Mouse (Mus musculus) intestine, postnatal 0 days (tissue): ENCODE results near the gene Saxo1. TPM values are rescaled to one million over a fixed set of nuclear protein-coding genes. Genes with fewer than 3 reads are reported as not detected.
A peak's percentile ranks its signal among the peaks of the same experiment; 100 is the strongest.

Experiments
- ATAC-seq: fragments of 200-750 bp; cut with Nextera tagmentation; 2 replicates; pipeline ENCODE4 v1.8.0; 2017; ENCODE audit warnings: mild to moderate bottlenecking, moderate TSS enrichment, moderate library complexity
- H3K27ac ChIP-seq: fragments of 300-500 bp; sonication (generic); 2 replicates; pipeline ENCODE4 v1.5.1; 2014; ENCODE audit warnings: mild to moderate bottlenecking, low read depth, low read length, moderate library complexity
- H3K27me3 ChIP-seq: fragments of 300-500 bp; sonication (generic); replicated peaks from 2 replicates; pipeline ENCODE4 v1.6.1; 2014; ENCODE audit warnings: low read length, mixed read lengths; ENCODE audit not compliant: control insufficient read depth, insufficient read depth
- H3K36me3 ChIP-seq: fragments of 300-500 bp; sonication (generic); 2 replicates; pipeline ENCODE4 v1.6.1; 2014; ENCODE audit warnings: mild to moderate bottlenecking, moderate library complexity; ENCODE audit not compliant: control insufficient read depth, insufficient read depth
- H3K4me1 ChIP-seq: fragments of 300-500 bp; sonication (generic); replicated peaks from 2 replicates; pipeline ENCODE4 v1.6.1; 2014; ENCODE audit warnings: antibody characterized with exemption, low read length, mixed read lengths; ENCODE audit not compliant: control insufficient read depth, insufficient read depth
- H3K4me2 ChIP-seq: fragments of 300-500 bp; sonication (generic); replicated peaks from 2 replicates; pipeline ENCODE4 v1.6.1; 2014; ENCODE audit warnings: low read depth, mild to moderate bottlenecking, moderate library complexity
- H3K4me3 ChIP-seq: fragments of 300-500 bp; sonication (generic); 2 replicates; pipeline ENCODE4 v1.5.1; 2014; ENCODE audit warnings: low read depth, low read length
- H3K9ac ChIP-seq: fragments of 300-500 bp; sonication (generic); 2 replicates; pipeline ENCODE4 v1.6.1; 2014; ENCODE audit warnings: mild to moderate bottlenecking, low read depth, low read length
- H3K9me3 ChIP-seq: fragments of 300-500 bp; sonication (generic); 2 replicates; pipeline ENCODE4 v1.6.1; 2016; ENCODE audit warnings: mixed run types; ENCODE audit not compliant: control insufficient read depth
- CTCF ChIP-seq: sonication (generic); IDR thresholded peaks from 2 replicates; pipeline ENCODE4 v1.5.1; 2016; ENCODE audit warnings: low read depth, mild to moderate bottlenecking, control low read depth, antibody characterized with exemption, moderate library complexity
- WGBS: fragments of 180-500 bp; shearing (Covaris S2); extraction: QIAGEN DNeasy Blood & Tissue Kit; methylation state at CpG from one replicate; pipeline ENCODE4 v1.1.7; 2014; 5-methylcytosine and 5-hydroxymethylcytosine counted together
- polyA plus RNA-seq: library from polyadenylated mRNA; unstranded; fragments of >200 nt; fragmentation: Nextera tagmentation; extraction: Ambion mirVana; gene quantifications from 2 replicates; pipeline ENCODE4 v1.2.1, GENCODE M21; 2015

The Saxo1 gene
- polyA plus RNA-seq, 1 experiment from 2014 or later, result not detected

GRCm38 (mm10) chr4:86575283-86575983 lies 17.3 kb upstream of the Saxo1 start, which contains the start of gene Rraga:
Gene Rraga, plus strand, starts transcription at chr4:86575668.
- WGBS, result under 1% methylated on average over 53 of the region's 53 CpGs
- peak; percentile 98 for ATAC-seq
- Histone ChIP-seq H3K36me3 (no peaks in the 10 kb centered on the region; the same call in none of the 2 replicates), H3K4me2 (peak within 1 kb of the TSS; percentile 83), H3K4me1 (no peaks in the 10 kb centered on the region), H3K27me3 (no peaks in the 10 kb centered on the region), H3K27ac (peak within 1 kb of the TSS; percentile 95), H3K9me3 (no peaks in the 10 kb centered on the region), H3K9ac (peak within 1 kb of the TSS; percentile 92), H3K4me3 (peak within 1 kb of the TSS; percentile 81)
- TF ChIP-seq CTCF, result peak; percentile 93

DNA sequence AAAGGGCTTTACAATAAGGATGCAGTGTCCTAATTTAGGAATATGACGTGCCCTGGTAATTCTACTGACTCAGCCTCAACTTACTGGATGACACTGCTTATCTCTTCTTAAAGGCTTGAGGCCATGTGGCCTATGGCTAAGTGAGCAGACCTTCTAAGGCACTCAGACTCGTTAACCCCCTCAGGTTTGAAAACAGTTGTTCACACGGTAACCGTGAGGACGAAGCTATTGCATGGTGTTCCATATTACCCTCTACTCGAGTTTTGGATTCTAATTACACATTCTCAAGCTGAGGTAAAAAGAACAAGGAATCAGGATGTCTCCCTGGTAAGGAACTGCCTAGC lies 16.8 kb upstream of the Saxo1 start:
- peak overlapping the region; percentile 83 for H3K4me2 ChIP-seq
- peak overlapping the region; percentile 81 for H3K4me3 ChIP-seq
- H3K9me3 ChIP-seq, result no peaks in the 10 kb centered on the region
- no peaks in the 10 kb centered on the region for H3K4me1 ChIP-seq
- no peaks in the 10 kb centered on the region; the same call in none of the 2 replicates for H3K36me3 ChIP-seq
- no peak for ATAC-seq
- 13% methylated on average over 6 of the region's 6 CpGs for WGBS
- H3K9ac ChIP-seq, result peak overlapping the region; percentile 92
- peak overlapping the region; percentile 95 for H3K27ac ChIP-seq
- TF ChIP-seq CTCF, result no peak
- no peaks in the 10 kb centered on the region for H3K27me3 ChIP-seq

DNA sequence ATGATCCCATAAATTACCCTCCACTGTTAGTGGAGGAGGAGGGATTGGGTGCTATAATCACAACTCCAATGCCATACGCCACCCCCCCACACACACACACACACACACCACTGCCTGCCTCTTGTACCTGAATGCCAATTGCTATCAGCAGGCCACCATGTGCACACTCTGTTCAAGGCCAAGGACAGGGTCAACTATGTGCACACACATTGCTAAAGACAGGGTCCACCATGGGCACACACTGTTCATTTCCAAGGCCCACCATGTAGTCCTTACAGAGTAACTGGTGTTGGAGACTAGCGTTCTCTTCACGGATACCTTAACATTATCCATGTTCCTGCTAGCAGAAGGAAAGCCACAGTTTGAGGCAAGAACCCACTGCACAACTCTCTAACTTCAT lies 2.9 kb upstream of the Saxo1 start:
- TF ChIP-seq CTCF, result no peak
- 93% methylated on average over 3 of the region's 3 CpGs for WGBS
- no peak for ATAC-seq

DNA sequence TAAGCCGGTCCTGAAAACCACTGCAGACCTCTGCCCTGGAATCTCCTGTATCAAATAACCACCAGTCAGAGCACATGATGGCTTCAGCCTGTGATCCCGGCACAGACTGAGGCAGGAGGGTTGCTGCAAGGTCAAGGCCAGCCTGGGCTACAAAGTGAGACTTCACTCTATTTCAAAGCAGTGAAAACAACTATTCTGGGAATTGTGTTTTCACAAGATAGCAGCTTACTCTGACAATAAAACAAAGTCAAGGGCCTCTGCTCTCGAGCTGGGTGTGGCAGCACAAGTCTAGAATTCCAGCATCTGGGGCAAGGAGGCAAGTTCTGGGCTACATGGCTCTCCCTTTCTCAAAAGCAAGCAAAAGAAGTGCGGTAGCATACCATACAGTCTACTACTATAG lies 878 bp upstream of the Saxo1 start:
- H3K9ac ChIP-seq, result no peak overlapping the region
- no peaks in the 10 kb centered on the region for H3K9me3 ChIP-seq
- no peak for ATAC-seq
- no peak overlapping the region for H3K4me2 ChIP-seq
- H3K36me3 ChIP-seq, result no peaks in the 10 kb centered on the region
- TF ChIP-seq CTCF, result no peak
- no peaks in the 10 kb centered on the region for H3K27me3 ChIP-seq
- WGBS, result 54% methylated on average over 4 of the region's 4 CpGs
- no peak overlapping the region for H3K27ac ChIP-seq
- H3K4me1 ChIP-seq, result no peaks in the 10 kb centered on the region
- H3K4me3 ChIP-seq, result no peak overlapping the region

More for the DNA sequence above, 2.9 kb upstream of the Saxo1 start:
- no peaks in the 10 kb centered on the region for H3K9me3 ChIP-seq
- no peaks in the 10 kb centered on the region for H3K27me3 ChIP-seq
- no peak overlapping the region for H3K4me3 ChIP-seq
- H3K4me1 ChIP-seq, result no peaks in the 10 kb centered on the region
- H3K4me2 ChIP-seq, result no peak overlapping the region
- no peaks in the 10 kb centered on the region for H3K36me3 ChIP-seq
- no peak overlapping the region for H3K9ac ChIP-seq
- no peak overlapping the region for H3K27ac ChIP-seq

DNA sequence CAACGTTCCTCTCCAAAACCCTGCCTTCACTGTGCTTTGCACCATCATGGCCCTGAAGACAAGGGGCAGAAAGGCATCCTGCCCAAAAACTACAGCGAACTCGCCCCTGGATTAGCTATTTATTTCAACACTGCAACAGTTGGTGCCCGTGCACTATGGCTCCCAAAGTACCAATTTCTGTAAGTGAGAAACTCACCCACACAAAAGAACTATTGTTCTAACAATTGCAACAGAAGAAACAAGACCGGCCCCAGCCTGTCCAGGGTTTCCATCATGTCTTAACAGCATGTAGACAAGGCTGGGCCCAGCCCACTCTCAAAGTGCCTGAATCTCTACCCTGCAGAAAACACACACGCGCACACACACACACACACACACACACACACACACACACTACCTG lies 757 bp downstream of the Saxo1 start:
- no peak overlapping the region for H3K4me2 ChIP-seq
- no peak overlapping the region for H3K4me3 ChIP-seq
- no peak for ATAC-seq
- H3K36me3 ChIP-seq, result no peaks in the 10 kb centered on the region
- H3K9ac ChIP-seq, result no peak overlapping the region
- no peaks in the 10 kb centered on the region for H3K4me1 ChIP-seq
- no peaks in the 10 kb centered on the region for H3K27me3 ChIP-seq
- H3K9me3 ChIP-seq, result no peaks in the 10 kb centered on the region
- WGBS, result 72% methylated on average over 7 of the region's 7 CpGs
- no peak for TF ChIP-seq CTCF
- no peak overlapping the region for H3K27ac ChIP-seq

- no peak for ATAC-seq
- Histone ChIP-seq H3K4me3 (no peak overlapping the region), H3K4me2 (no peak overlapping the region), H3K4me1 (no peaks in the 10 kb centered on the region), H3K9ac (no peak overlapping the region), H3K27ac (no peak overlapping the region), H3K9me3 (no peaks in the 10 kb centered on the region), H3K27me3 (no peaks in the 10 kb centered on the region), H3K36me3 (no peaks in the 10 kb centered on the region)
- TF ChIP-seq CTCF, result peak; percentile 76
- WGBS, result 25% methylated on average over 6 of the region's 6 CpGs
Observed at GRCm38 (mm10) chr4:86555035-86555707, 3.0 kb downstream of the Saxo1 start.
